ENCODE assay signal across 9 mouse cellular contexts in the genomic region with DNA sequence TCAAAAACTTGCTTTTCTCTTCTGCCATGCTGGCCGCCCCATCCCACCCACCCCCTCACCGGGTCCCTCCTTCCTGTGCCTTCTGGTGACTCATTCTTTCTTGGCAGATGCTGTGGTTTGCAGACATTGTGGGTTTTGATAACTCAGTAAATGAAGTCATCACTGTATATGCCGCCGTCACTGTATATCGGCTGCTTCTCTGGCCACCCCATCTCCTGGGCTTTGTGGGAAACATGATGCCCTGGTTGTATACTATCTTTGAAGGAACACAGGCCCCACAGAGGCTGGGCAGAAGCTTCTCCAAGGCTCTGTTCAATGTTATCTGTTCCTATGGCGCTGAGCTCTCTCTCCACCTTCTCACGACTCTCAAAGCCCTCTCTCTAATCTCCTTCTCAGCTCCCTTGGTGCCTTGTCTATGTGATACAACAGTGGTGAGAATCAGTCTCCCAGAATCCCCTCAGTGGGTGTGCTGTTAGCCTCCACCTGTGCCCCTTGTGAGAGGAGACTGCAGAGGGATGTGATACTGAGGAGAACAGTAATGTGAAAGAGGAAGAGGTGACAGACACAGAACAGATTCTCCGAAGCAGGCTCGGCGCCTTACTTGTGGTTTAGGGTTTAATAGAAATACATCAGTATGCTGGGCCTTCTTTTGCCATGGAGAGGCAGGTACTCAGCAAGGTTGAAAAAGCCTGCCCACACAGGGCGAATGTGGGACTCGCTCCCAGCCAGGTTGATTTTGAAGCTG. TPM values are rescaled to one million over a fixed set of nuclear protein-coding genes. Genes with fewer than 3 reads are reported as not detected.
DNase-seq lines count a peak whose midpoint lies in the region; ATAC-seq and TF ChIP-seq lines count a peak whose summit lies in the region.
"Had no signal": no experiment of that assay in that cellular context is flagged by ENCODE, and none has a peak within 500 bp of the region (broad histone marks: within the 10 kb centered on the region; RNA-seq: fewer than 3 reads in every experiment).

No protein-coding gene starts in this region.

- H3K9ac ChIP-seq in intestine, embryonic 14.5 days (ENCODE audit: low read length): no peak overlapping the region
- H3K9ac ChIP-seq in intestine, postnatal 0 days (ENCODE audit: low read depth, low read length): no peak overlapping the region
- no peak overlapping the region for H3K9ac ChIP-seq in forebrain, postnatal 0 days

- H3K9me3 ChIP-seq in intestine, embryonic 14.5 days (ENCODE audit: control insufficient read depth, low read length): no peaks in the 10 kb centered on the region
- H3K9me3 ChIP-seq in intestine, postnatal 0 days (ENCODE audit: control insufficient read depth): no peaks in the 10 kb centered on the region
- no peaks in the 10 kb centered on the region for H3K9me3 ChIP-seq in forebrain, postnatal 0 days (ENCODE audit: low read length)

- no peak overlapping the region for H3K4me2 ChIP-seq in intestine, embryonic 14.5 days (ENCODE audit: low read length)
- no peak overlapping the region for H3K4me2 ChIP-seq in intestine, postnatal 0 days (replicated peaks; ENCODE audit: low read depth)
- H3K4me2 ChIP-seq in forebrain, postnatal 0 days (ENCODE audit: low read depth): no peak overlapping the region

- H3K4me3 ChIP-seq in intestine, embryonic 14.5 days (ENCODE audit: low read depth, low read length): no peak overlapping the region
- no peak overlapping the region for H3K4me3 ChIP-seq in intestine, postnatal 0 days (ENCODE audit: low read depth, low read length)
- no peak overlapping the region for H3K4me3 ChIP-seq in forebrain, postnatal 0 days (ENCODE audit: low read depth, low read length)

- no peak for ATAC-seq in intestine, embryonic 14.5 days (replicated peaks; ENCODE audit: low FRiP score, low TSS enrichment, low read depth)
- no peak for ATAC-seq in intestine, postnatal 0 days
- ATAC-seq in CD4-positive, CD25-positive, alpha-beta regulatory T cell, adult 4 months: peak; percentile 96
- peak; percentile 92 for ATAC-seq in megakaryocyte progenitor cell, adult 5-6 weeks (replicated peaks; ENCODE audit: poor library complexity)
- ATAC-seq in forebrain, postnatal 0 days: no peak

- H3K4me1 ChIP-seq in intestine, embryonic 14.5 days (replicated peaks; ENCODE audit: control insufficient read depth, insufficient read depth, low read length): peaks cover 2% of the 10 kb centered on the region; the same call in 1 of the 2 replicates
- no peaks in the 10 kb centered on the region for H3K4me1 ChIP-seq in intestine, postnatal 0 days (replicated peaks; ENCODE audit: control insufficient read depth, insufficient read depth, low read length)
- no peaks in the 10 kb centered on the region for H3K4me1 ChIP-seq in forebrain, postnatal 0 days (ENCODE audit: insufficient read depth)

- no peak for TF ChIP-seq CTCF in intestine, postnatal 0 days (IDR thresholded peaks at IDR 0.05; ENCODE audit: low read depth)
- no peak for TF ChIP-seq CTCF in forebrain, postnatal 0 days (IDR thresholded peaks at IDR 0.05; ENCODE audit: low read depth)

- DNase-seq in intestine, embryonic 14.5 days (ENCODE audit: low spot score): no peak
- DNase-seq in c-Kit-positive CD71-positive TER-119-positive erythroid progenitor cells, embryonic 14.5 days (ENCODE audit: low spot score): peak; percentile 66
- no peak for DNase-seq in forebrain, postnatal 0 days
- DNase-seq in ovary, postnatal 36 days (ENCODE audit: low spot score): no peak
- DNase-seq in left cerebral cortex, adult 11 months (ENCODE audit: low spot score): no peak
- DNase-seq: kidney, postnatal 25 days had no signal

- peak overlapping the region; percentile 23; the same call in 1 of the 2 replicates for H3K27ac ChIP-seq in intestine, embryonic 14.5 days (ENCODE audit: low read depth)
- no peak overlapping the region for H3K27ac ChIP-seq in intestine, postnatal 0 days (ENCODE audit: low read depth, low read length)
- no peak overlapping the region for H3K27ac ChIP-seq in forebrain, postnatal 0 days (ENCODE audit: low read depth, low read length)

- H3K27me3 ChIP-seq in intestine, embryonic 14.5 days (replicated peaks; ENCODE audit: control insufficient read depth, insufficient read depth, low read length): no peaks in the 10 kb centered on the region
- no peaks in the 10 kb centered on the region for H3K27me3 ChIP-seq in intestine, postnatal 0 days (replicated peaks; ENCODE audit: control insufficient read depth, insufficient read depth, low read length)
- no peaks in the 10 kb centered on the region for H3K27me3 ChIP-seq in forebrain, postnatal 0 days (ENCODE audit: insufficient read depth, low read length)

- 37% methylated on average over 12 of the region's 12 CpGs for WGBS in intestine, embryonic 14.5 days
- 54% methylated on average over 12 of the region's 12 CpGs for WGBS in intestine, postnatal 0 days
- 68% methylated on average over 12 of the region's 12 CpGs for WGBS in forebrain, postnatal 0 days

- no peaks in the 10 kb centered on the region for H3K36me3 ChIP-seq in intestine, embryonic 14.5 days (ENCODE audit: control insufficient read depth, insufficient read depth, low read length)
- no peaks in the 10 kb centered on the region for H3K36me3 ChIP-seq in intestine, postnatal 0 days (ENCODE audit: control insufficient read depth, insufficient read depth)
- no peaks in the 10 kb centered on the region for H3K36me3 ChIP-seq in forebrain, postnatal 0 days (ENCODE audit: insufficient read depth)

RNA-seq across cellular contexts. Expression of gene Atp2b4, which starts 15.1 kb away (rescaled TPM):
- polyA plus RNA-seq in intestine, embryonic 14.5 days (2014; fragmentation: Nextera tagmentation; extraction: Ambion mirVana): 30.7 and 32.3 TPM in 2 replicates
- polyA plus RNA-seq in intestine, postnatal 0 days (2015; fragmentation: Nextera tagmentation; extraction: Ambion mirVana): 9.8 and 11.8 TPM in 2 replicates
- 10 to 100 TPM in 1 of 2 experiments, 1 to 10 TPM in 1; 9.6 to 12.8 TPM for polyA plus RNA-seq in CD4-positive, CD25-positive, alpha-beta regulatory T cell, adult 4 months (2017; shearing (Covaris generic))
- 33.6 and 40.5 TPM in 2 replicates for total RNA-seq in megakaryocyte progenitor cell, adult 5-6 weeks (2015)
- 30.7 and 34.7 TPM in 2 replicates for total RNA-seq in megakaryocyte progenitor cell, adult 5-6 weeks (2017)
- total RNA-seq in forebrain, postnatal 0 days (2014; rRNA removed): 60.2 and 69.1 TPM in 2 replicates
- polyA plus RNA-seq in forebrain, postnatal 0 days (2015; fragmentation: Nextera tagmentation; extraction: Ambion mirVana): 6.5 and 11.4 TPM in 2 replicates

Comparison
In these comparisons a context has a peak if more than half of its experiments do, and no peak if none do; other contexts are left out.
1. ATAC-seq: peak in CD4-positive, CD25-positive, alpha-beta regulatory T cell, adult 4 months (single experiment) and megakaryocyte progenitor cell, adult 5-6 weeks (single experiment); none in intestine, embryonic 14.5 days (single experiment), intestine, postnatal 0 days (single experiment) and forebrain, postnatal 0 days (single experiment).